Mouse (Mus musculus) common myeloid progenitor, adult 5-6 weeks (primary cell): Measurements from ENCODE around the gene Ctss. TPM values are rescaled to one million over a fixed set of nuclear protein-coding genes. Genes with fewer than 3 reads are reported as not detected.

Source experiments
- ATAC-seq: replicated peaks from 2 replicates; pipeline ENCODE4 v1.8.0; 2016; ENCODE audit warnings: low read depth, mild to moderate bottlenecking, moderate TSS enrichment, inconsistent platforms; ENCODE audit not compliant: poor library complexity, severe bottlenecking
- total RNA-seq: library from RNA; stranded (forward); fragments of 200-1000, 187-1606 nt; gene quantifications from 2 replicates; pipeline ENCODE4 v1.2.3, GENCODE M21; 2017

Gene Ctss
- total RNA-seq = 74.8 and 75.3 TPM in 2 replicates

GRCm38 (mm10) chr3:95526622-95527211 lies at the start of gene Ctss:
TSS of gene Ctss (plus strand) at chr3:95526786.
- peak; percentile 20 for ATAC-seq

- no peak for ATAC-seq
These were observed 47.6 kb upstream of the Ctss start for GRCm38 (mm10) chr3:95478966-95479365.

DNA sequence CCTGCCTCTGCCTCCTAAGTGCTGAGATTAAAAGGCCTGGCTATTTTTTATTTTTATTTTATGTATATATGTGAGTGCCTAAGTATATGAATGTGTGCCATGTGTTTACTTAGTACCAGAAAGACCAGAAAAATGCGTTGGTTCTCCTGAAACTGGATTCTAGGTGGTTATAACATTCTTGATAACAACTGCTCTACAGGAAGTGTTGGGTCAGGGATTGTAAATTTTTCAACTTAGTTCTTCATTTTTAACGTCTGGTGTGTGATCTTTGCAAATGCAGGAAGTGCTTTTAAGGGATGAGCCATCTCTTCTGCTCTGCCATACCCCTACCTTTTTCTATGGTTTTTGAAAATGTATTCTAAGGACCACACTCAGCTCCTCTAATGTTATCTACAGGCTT lies 40.2 kb upstream of the Ctss start:
- no peak for ATAC-seq

DNA sequence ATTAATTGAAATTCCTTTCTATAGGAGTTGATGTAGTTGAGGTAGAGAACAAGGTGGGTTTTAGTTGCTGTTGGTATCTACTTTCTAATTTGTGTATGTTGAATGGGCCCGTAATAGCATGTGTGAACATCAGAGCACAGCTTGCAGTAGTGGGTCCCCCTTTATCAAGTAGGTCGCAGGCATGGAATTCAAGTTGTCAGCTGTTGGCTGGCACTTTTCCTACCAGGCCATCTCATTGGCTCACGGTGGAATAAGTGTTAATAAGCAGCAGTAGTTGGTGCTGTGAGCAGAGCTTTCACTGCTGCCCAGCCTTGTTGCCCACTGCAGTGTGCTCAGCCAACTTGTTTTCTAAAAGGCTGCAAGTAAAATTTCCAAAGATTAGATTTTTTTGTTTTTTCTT lies 37.9 kb upstream of the Ctss start:
- ATAC-seq = no peak

- ATAC-seq = no peak
These were observed 36.3 kb upstream of the Ctss start for GRCm38 (mm10) chr3:95490238-95490637.

GRCm38 (mm10) chr3:95494342-95494741 lies 32.2 kb upstream of the Ctss start:
- peak; percentile 90 for ATAC-seq

DNA sequence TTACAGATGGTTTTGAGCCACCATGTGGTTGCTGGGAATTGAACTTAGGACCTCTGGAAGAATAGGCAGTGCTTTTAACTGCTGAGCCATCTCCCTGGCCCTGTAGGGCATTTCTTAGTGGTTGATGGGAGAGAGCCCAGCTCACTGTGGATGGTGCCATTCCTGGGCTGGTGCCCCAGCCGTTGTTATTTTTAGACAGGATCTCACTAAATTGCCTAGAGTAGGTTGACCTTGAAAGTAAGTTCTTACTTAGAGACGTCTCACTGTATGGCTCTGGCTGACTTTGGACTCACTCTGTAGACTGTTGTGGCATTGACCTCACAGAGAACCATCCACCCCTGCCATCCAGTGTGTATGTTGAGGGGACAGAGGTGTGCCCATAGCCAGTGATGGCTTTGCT lies 28.4 kb upstream of the Ctss start:
- no peak for ATAC-seq

GRCm38 (mm10) chr3:95499024-95499423 lies 27.6 kb upstream of the Ctss start, which contains the start of gene Ctsk:
TSS of gene Ctsk (plus strand) at chr3:95499256.
- ATAC-seq = no peak

GRCm38 (mm10) chr3:95499496-95500140 lies 27.0 kb upstream of the Ctss start:
- ATAC-seq = no peak

DNA sequence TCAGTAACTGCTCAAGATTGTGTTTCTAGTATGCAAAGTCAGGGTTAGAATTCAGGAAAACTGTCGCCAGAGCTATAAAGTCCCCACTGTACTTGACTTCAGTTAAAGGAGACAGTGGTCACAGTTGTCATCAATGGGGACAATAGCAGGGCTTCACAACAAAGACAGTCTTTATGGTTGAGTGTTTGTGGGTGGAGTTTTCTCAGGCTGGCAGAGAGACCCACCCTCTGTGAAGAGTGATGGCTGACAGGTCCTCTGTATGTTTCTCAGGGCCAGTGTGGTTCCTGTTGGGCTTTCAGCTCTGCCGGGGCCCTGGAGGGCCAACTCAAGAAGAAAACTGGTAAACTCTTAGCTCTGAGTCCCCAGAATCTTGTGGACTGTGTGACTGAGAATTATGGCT lies 24.3 kb upstream of the Ctss start:
- ATAC-seq = no peak

GRCm38 (mm10) chr3:95509348-95509747 lies 17.2 kb upstream of the Ctss start:
- ATAC-seq = no peak

DNA sequence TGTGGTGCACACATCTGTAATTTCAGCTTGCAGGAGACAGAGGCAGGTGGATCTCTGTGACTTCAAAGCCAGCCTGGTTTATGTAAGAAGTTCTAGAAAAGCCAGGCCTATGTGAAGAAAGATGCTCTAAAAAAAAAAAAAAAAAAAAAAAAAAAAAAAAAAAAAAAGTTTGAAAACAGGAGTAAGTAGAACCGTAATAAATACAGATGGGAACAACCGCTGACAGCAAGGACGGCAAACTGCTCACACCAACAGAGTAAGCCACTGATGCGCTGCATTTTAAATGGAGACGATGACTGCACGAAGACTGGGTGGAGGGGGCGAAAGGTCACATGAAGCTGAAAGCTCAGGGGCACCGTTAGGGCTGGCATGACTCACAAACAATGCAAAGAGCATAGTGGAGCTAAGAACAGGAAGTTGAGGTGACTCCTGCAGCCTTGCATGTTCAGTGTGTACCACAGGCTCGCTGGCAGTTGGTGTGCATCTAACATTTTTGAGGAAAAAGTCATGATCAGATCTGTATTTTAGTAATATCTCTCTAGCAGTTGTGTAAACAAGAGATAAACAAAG lies 14.9 kb upstream of the Ctss start:
- peak; percentile 95 for ATAC-seq

DNA sequence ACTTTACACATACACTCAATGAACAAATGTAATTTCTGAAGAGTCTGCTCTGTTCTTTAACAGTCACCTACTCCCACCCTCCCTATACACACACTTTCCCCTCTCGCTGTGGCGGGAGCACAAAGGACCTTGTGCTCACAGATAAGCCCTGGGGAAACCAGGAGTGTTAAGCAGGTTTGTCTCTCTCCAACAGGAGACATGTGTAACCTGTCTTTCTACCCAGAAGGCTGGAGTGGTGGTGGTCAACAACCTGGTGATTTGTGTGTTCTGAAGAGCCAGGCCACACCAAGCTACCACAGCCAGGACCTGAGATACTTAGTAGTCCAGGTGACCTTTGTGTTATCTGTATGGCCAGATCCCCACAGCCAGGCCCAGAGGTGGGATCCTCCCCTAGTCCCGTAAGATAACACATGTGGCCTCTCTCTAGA lies 10.0 kb upstream of the Ctss start:
- no peak for ATAC-seq

- ATAC-seq = peak; percentile 78
These were observed 9.1 kb upstream of the Ctss start for GRCm38 (mm10) chr3:95517493-95517898.

DNA sequence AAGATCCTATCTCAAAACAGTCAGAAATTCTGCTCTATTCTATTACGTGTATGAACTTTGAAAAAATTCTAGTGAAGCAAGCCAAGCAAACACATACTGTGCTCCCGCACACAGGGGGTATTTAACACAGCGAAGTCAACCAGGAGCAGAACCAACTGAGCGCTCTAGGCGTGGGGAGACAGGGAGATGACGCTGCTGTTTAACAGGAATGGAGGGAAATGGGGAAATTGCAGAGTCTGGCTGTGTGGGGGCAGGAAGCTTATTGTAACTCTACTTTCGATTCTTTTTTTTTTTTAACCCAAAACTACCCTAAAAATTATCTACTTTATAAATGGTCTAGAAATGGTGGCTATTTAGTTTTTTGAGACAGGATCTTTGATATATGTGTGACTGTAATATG lies 7.7 kb upstream of the Ctss start:
- peak; percentile 52 for ATAC-seq

GRCm38 (mm10) chr3:95519315-95519714 lies 7.3 kb upstream of the Ctss start:
- ATAC-seq = peak; percentile 35

- ATAC-seq = no peak
These were observed 6.5 kb upstream of the Ctss start for GRCm38 (mm10) chr3:95520100-95520499.

DNA sequence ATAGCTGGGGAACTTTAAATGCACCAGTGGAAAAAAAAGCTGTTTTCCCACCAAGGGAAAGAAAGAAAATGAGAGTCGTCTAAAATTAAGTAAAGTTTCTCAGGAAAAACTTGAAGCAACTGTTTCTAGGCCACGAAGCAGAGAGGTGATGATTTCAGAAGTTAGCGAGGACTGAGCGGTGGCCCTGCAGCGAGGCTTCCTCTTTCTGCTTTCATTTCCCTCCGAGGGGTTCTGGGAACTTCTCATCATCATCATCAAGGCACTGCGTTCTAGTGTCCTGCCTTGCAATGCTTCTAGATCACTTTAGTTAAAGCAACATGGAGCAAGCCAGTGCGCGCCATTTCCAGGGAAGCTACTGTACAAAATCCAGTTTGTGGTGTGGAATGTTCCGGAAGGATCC lies 5.4 kb upstream of the Ctss start:
- ATAC-seq = no peak

GRCm38 (mm10) chr3:95523662-95524061 lies 2.9 kb upstream of the Ctss start:
- ATAC-seq = peak; percentile 71

- no peak for ATAC-seq
These were observed 1.9 kb upstream of the Ctss start for GRCm38 (mm10) chr3:95524673-95525072.

GRCm38 (mm10) chr3:95526111-95526510 lies 475 bp upstream of the Ctss start:
- ATAC-seq = no peak

GRCm38 (mm10) chr3:95529814-95530213 lies 3.2 kb downstream of the Ctss start:
- peak; percentile 96 for ATAC-seq
